25 mouse cellular contexts compared by ENCODE assay signal in the genomic region with DNA sequence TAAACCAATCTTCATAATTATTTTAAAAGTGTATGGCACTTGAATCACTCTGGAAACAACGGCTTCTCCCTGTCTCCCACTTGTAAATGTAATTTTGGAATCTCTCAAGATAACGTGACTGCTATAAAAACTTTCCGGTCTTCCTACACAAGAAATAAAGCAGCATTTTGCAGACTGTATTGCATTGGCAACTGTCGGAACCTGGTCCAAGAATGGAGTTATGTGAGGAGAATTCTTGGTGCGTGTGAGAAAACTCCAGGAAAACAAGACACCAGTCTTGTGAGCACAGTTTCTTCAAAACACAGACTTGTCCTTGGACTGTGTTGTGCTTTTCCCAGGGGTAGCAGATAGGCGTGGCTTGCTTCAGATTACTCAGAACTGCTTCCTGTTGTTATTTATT.
"Had no signal": no experiment of that assay in that cellular context is flagged by ENCODE, and none has a peak within 500 bp of the region (broad histone marks: within the 10 kb centered on the region; RNA-seq: fewer than 3 reads in every experiment).

No protein-coding gene starts in this region.

- H3K4me1 ChIP-seq: heart, embryonic 10.5 days; heart, embryonic 12.5 days; hindbrain, embryonic 10.5 days; hindbrain, embryonic 12.5 days; intestine, embryonic 15.5 days; limb, embryonic 13.5 days; limb, embryonic 15.5 days; liver, embryonic 12.5 days had no signal

- H3K4me2 ChIP-seq: heart, embryonic 12.5 days; hindbrain, embryonic 12.5 days; hindbrain, embryonic 14.5 days; intestine, embryonic 15.5 days; limb, embryonic 13.5 days; limb, embryonic 15.5 days; liver, embryonic 12.5 days had no signal

- H3K27ac ChIP-seq: gastrocnemius, adult 2 months; heart, embryonic 10.5 days; hindbrain, embryonic 10.5 days; hindbrain, embryonic 12.5 days; hindbrain, embryonic 14.5 days; intestine, embryonic 15.5 days; layer of hippocampus, adult 2 months; limb, embryonic 13.5 days; limb, embryonic 15.5 days; liver, embryonic 12.5 days had no signal

- H3K9ac ChIP-seq: heart, embryonic 12.5 days; hindbrain, embryonic 12.5 days; hindbrain, embryonic 14.5 days; intestine, embryonic 15.5 days; limb, embryonic 13.5 days; limb, embryonic 15.5 days; liver, embryonic 12.5 days had no signal

- H3K4me3 ChIP-seq: gastrocnemius, adult 2 months; heart, embryonic 10.5 days; heart, embryonic 12.5 days; hindbrain, embryonic 10.5 days; hindbrain, embryonic 12.5 days; intestine, embryonic 15.5 days; layer of hippocampus, adult 2 months; limb, embryonic 13.5 days; limb, embryonic 15.5 days; liver, embryonic 12.5 days had no signal

- DNase-seq: gastrocnemius, adult 2 months; gastrocnemius, postnatal 10 days; gastrocnemius, postnatal 25 days; heart, adult 18-20 months; heart, postnatal 10 days; heart, postnatal 4 days; kidney, adult 18-20 months; kidney, adult 8-10 months; kidney, postnatal 10 days; kidney, postnatal 25 days; kidney, postnatal 4 days had no signal

- ATAC-seq: forebrain, embryonic 16.5 days; hindbrain, embryonic 16.5 days; inflammation-experienced regulatory T-cells, adult 6 months; intestine, embryonic 15.5 days; intestine, postnatal 0 days; liver, embryonic 12.5 days had no signal

- H3K36me3 ChIP-seq: heart, embryonic 10.5 days; heart, embryonic 12.5 days; hindbrain, embryonic 10.5 days; hindbrain, embryonic 12.5 days; intestine, embryonic 15.5 days; limb, embryonic 13.5 days; limb, embryonic 15.5 days; liver, embryonic 12.5 days had no signal

- H3K27me3 ChIP-seq: heart, embryonic 12.5 days; hindbrain, embryonic 12.5 days; intestine, embryonic 15.5 days; limb, embryonic 13.5 days; limb, embryonic 15.5 days; liver, embryonic 12.5 days had no signal

- H3K9me3 ChIP-seq: heart, embryonic 10.5 days; heart, embryonic 12.5 days; hindbrain, embryonic 10.5 days; hindbrain, embryonic 12.5 days; intestine, embryonic 15.5 days; limb, embryonic 13.5 days; limb, embryonic 15.5 days; liver, embryonic 12.5 days had no signal
